Mouse (Mus musculus) heart, postnatal 0 days (tissue): ENCODE measurements at regions not wholly inside any gene's neighbourhood (a gene's known extent, or its start where the extent isn't known, plus 50 kb on each side); places are given as distances from the start of the nearest gene placed in this dataset.

ENCODE experiments used
- CTCF ChIP-seq: IDR thresholded peaks from 2 replicates; pipeline ENCODE4 v1.5.1; 2016; ENCODE audit warnings: antibody characterized with exemption, control low read depth, low read depth
- EP300 ChIP-seq: IDR thresholded peaks from 2 replicates; pipeline ENCODE4 v1.6.1; 2016; ENCODE audit warnings: antibody characterized with exemption, low read depth

- TF ChIP-seq CTCF (no peak), EP300 (no peak)
Measured at GRCm38 (mm10) chr15:96770786-96771185, 71.3 kb upstream of the Slc38a2 start.
